Mouse (Mus musculus) spleen, postnatal 10 days (tissue): ENCODE measurements around the gene Cntnap4.

Source experiments
- DNase-seq, 2 experiments: peaks; one replicate each; pipeline ENCODE4 v3.0.0; 2021 to 2022; ENCODE audit warnings: low spot score in 2 of 2

The Cntnap4 gene

DNA sequence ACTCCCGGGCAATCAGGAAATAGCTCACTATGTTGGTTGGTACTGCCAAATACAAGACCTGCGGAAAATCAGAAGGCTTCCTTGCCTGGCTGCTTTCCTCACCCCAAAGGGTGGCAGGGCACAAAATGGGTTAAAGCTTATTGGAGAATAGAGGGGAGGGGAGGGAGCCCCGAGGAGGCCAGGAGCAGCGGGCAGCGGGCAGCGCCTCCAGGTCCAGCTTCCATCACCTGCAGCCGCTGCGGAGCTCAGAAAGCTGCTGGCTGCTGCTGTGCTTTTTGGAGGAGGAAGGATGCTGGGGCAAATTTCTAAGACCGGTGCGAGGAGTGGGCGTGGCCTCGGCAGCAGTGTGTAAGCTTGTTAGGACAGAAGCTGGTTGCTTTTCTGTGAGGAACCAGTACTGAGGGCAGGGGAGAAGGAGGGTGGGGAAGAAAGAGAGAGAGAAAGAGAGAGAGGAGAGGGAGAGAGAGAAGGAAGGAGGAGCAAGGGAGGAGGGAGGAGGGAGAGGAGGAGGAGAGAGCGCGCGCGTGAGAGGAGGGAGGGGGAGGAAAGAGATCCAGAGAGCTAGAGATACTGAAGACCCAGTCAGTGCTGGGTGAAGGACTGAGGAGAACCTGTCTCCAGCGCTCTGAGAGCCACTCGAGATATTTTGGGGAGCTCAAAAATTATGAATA, at the start of gene Cntnap4:
Gene Cntnap4, plus strand, starts transcription at position 573 of the 671 bp plus-strand sequence.
- DNase-seq = no peak

DNA sequence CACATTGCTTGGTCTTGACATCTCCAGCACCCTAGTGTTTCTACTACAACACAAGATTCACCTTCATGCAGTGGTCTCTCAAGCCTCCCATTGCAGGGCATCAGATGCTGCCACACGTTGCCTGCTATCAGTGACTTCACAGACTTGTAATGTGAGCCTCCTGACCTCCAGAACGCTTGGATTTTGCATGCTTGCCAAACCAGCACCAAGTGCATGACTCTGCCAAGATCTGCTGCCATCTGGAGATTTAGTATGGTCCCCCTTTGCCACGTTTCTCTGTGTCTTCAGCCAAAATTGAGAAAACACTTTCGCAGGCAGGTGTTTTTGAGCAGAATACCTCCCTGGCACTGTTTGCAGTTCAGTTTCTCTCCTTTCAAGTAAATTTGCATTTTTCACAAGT, 12.5 kb upstream of the Cntnap4 start:
- no peak for DNase-seq

DNA sequence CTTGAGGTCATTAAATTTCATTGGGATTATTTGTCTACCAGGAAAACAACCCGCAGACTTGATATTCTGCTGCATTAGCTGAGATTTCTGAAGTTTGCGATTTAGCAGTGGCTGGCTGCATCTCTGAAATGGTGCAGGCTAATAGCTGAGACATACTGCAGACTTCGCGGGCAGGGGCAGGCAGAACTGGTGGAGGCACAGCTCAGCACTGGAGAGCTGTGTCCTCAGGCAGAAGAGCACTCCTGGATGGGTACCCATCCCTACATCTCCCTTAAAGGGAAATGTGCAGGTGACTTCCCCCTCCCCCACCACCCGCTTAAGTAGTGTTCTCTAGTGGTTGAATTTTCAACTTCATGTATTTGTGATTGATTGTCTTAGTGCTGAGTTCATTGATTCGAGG, 698 bp downstream of the Cntnap4 start:
- DNase-seq = no peak

DNA sequence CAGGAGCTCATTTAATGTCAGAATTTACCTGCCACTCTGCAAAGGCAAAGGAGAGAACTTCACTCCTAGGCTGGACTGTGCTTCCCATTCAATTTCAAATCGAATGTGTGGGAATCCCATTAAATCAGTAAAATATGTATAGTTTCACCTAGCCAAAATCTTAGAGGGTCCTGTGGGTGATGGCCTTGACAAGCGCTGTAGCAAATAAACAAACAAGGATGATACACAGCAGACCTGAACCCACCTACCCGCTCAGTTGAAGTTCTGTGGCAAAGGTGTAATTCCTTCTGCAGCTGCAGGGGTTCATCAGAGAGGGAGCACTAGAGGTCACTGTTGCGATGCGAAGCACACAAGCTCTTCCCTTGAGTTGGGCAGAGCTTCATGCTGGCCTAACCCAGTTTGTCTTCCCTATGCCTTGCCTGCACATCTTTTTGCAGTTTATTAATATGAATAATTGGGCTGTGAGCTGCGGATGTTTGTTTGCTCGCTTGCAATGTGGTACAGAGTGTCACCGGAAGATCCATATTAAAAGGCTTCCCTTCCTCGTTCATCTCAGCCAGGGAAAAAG, 1.6 kb downstream of the Cntnap4 start:
- no peak for DNase-seq

DNA sequence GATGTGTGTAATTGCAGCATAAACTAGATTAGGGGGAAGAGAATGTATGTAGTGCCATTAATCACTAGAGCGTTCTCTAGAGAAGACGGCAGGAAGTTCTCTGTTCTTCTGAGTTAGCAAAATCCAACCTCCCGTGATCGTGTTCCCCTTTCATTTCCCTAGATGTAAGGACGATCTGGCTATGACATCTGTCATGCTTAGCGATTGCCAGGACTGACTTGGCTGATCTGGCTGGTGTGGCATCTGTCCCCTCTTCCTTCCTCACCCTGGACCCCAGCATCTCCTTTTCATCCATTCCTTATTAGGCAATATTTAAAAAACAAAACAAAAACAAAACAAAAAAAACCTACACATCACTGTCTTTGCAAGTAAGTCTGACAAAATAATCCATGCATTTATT, 11.6 kb downstream of the Cntnap4 start:
- no peak for DNase-seq

DNA sequence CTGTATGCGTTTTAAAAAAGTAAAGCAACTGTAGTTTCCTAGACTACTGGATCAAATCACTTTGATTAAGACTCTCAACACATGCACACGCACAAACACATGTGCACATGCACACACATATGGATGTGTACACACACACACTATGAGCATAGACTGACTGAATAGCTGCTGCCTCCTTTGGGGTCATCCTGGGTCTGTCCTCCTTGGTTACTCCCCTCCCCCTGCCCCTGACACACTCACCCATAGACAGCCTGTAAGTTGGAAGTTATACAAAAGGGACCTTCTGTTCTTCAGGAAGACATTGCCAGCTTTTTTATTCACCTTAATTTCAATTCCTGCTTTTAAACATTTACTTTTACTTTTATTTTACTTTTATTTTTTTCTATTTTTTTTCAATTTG, 13.6 kb downstream of the Cntnap4 start:
- no peak for DNase-seq

DNA sequence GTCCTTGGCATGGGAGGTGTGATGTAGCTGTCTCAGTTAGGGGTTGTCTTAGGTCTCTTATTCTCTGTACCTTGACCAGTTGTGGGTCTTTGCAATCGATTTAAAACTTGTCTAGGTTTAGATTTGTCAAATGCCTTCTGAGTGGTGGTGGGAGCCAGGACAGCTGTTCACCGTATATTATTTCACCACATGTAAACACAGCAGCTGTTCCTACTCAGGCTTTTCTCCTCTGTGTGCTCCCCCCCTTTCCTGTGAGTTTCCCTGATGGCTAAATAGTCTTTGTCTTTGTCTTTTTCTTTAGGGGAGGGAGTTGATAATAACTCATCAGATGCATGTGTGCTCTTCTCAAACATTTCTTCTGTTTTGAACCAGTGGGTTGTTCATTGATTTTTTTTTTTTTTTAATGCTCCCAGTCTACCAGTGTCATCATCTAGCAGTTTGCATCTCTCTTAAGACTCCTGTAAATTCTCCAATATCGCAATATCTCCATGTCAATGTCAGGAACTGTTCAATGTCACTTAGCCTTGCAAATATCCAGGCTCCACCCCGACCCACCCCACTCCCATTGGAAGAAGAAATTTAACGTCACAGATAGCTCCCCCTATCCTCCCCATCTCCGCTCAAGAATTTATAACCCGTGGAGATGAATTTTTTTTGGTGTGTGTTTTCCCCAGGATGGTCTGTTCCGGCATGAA, 18.7 kb downstream of the Cntnap4 start:
- no peak for DNase-seq

DNA sequence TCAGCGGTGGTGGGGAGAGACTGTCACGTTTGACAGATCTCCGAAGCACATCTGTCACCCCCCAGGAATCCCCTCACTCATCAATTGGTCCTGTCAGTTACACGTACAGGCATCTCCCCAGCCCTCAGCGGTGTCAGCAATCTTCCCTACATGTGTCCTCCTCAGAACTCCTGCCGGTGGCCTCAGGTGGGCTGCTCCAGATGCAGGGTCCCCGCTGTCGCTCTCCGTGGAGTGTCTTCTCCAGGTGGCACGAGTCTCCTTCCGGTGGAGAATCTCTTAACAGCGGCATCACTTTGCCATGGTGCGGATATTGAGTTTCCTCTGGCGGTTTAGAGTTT, 19.2 kb downstream of the Cntnap4 start:
- no peak for DNase-seq

DNA sequence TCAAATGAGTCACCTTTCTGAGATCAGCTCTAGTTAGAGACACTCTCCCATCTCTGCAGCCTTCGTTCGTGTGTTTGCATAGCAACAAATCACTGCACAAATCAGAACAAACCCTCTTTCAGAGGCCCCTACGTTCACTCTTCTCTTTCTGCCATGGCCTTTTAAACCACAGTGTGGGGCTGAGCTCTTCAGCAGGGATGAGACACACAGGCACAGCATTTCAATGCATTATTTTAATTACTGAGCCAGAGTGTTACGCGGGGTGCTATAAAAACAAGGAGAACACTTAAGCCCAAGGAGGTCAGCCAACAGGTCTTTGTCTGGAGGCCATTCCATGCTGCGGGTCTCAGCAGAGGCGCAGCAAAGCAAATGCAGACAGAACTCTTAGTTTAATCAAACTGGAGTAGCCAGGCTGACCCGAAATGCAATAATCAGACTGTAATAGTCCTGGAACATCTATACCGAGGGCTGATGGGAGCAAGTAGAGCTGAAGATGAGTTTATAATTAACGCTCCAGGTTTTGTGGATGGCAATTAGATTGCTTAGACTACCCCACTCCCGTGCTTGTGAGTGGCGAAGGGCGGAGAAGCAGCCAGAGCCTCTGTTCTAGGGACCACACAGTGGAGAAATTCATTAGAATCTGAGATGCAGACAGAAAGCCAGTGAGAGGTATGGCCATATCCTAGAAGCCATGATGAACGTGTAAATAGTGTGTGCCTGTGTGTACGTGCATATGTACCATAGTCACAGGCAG, 26.4 kb downstream of the Cntnap4 start:
- DNase-seq = no peak

DNA sequence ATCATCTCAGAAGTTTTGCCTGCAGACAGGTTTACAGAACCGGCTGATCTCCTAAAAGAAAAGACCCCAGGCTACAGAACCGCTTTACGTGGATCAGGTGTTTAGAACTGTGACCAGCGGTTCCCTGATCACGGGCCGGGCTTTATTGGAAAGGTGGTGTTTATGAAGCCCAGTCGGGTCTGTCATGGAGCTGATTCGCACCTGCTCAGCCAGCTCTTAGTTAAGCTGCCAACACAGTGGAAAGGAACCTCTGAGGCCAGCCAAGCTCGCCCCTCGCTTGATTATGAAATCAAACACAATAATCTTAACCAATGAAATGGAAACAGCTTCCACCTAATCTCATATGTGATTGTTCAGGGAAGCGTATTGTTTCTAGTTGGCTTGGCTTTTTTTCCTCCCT, 30.1 kb downstream of the Cntnap4 start:
- no peak for DNase-seq

DNA sequence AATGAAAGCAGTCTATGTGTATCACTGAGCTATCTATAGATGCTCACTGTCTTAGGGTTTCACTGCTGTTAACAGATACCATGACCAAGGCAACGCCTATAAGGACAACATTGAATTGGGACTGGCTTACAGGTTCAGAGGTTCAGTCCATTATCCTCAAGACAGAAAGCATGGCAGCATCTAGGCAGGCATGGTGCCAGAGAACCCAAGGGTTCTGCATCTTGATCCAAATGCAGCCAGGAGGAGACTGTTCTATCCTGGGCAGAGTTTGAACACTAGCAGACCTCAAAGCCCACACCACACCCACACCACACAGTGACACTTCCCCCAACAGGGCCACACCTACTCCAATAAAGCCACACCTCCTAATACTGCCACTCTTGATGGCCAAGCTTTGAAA, 31.3 kb downstream of the Cntnap4 start:
- no peak for DNase-seq

DNA sequence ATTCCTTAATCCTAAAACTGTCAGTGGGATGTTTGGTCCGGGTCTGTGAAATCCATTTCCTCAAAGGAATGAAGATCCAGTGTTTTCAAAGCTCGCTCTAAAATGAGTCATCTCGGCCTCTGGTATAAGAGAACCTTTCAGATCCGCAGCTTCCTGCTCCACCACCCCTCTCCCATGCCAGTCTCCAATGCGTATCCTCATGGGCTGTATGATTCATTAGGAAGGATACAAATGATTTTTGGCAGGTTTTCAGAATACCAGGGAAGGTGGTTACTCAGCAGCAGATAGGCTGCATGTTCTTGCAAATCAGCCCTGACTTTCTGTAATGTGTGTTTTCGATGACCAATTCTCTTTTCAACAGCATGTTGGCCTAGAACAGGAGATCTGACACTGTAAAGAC, 40.3 kb downstream of the Cntnap4 start:
- no peak for DNase-seq

DNA sequence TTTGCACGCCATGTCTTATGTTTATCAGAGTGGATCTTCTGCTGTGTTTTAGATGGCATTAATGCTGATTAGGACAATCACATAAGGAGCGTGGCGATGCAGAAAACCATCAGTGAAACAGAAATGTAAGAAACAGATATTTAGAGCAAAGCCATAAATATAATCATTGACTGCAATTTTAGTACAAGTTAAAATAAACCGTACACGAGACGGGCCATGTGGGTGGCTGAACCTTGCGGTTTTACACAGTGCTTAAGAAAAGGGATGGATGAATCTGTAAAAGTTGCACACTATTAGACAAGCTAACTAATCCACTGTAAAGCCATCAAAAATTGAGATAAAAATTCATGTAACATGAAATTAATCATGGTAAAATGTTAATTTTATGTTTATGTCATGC, 58.9 kb downstream of the Cntnap4 start:
- DNase-seq = no peak

DNA sequence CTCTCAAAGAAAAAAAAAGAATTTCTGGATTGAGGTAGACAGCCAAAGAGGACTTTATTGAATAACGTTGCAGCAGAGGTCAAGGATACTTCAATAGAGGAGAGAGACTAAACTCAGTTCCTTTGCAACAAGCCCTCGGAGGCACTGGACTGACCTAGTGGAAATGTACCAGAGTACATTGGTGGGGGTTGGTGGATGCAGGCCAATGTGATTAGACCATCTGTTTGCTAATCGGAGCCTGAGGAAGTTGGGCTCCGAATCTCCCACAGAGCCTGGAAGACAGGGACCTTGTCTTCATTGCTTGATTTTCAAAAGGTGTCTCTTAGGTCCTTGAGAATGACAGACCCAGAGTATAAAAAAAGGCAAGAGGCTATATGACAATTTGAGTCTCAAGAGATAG, 82.8 kb downstream of the Cntnap4 start:
- DNase-seq = no peak

DNA sequence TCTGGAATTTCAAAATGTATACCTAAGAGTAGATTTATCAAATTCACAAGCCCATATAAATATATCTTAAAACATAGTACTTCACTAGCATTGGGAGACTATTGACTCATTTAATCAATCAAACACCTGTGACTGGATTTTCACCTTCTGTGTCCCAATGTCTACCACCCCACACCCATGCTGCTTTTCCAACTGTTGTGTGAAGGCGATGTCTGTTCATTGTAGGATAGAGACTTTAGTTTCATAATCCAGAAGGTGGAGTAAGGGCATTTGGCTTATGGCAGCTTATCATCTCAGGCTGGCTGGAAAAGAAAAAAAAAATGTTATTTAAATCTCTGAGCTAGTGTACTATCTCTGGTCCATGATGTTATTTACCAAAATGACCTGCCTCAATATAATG, 83.4 kb downstream of the Cntnap4 start:
- DNase-seq = no peak

DNA sequence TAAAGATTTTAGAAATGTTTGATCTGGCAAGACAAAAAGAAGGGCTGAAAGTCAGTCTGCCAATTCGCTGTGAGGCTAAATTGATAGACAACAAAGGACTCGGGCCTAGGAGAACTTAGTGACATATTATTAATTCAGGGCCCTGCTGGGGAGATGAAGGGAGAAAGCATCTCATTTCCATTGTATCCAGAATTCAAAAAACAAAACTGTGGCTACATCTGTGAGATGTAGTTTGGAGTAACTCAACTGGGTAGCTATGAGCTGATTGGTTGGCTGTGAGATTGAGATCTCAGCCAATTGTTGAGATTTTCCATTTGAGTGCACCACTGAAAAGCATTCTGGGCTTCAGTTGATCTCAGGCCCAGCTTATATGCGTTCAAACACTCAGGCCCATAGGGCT, 84.2 kb downstream of the Cntnap4 start:
- DNase-seq = no peak

DNA sequence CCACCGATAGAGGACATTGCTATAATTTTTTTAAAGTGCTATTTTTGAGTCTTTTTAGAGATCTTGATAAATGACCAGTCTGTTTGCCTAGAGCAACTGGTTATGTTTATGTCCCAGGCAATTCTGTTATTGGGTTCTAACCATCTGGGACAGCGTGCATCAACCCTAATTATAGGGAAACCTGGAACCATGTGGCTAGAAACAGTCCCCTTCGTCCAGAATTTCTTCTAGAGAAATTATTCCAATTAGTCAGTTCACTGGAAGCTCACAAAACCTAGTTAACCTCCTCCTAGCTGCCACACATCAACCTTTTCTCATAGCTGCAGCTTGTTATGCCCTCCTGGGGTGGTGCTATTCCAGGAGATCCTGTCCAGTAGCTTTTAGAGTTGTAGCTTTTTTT, 94.2 kb downstream of the Cntnap4 start:
- no peak for DNase-seq

DNA sequence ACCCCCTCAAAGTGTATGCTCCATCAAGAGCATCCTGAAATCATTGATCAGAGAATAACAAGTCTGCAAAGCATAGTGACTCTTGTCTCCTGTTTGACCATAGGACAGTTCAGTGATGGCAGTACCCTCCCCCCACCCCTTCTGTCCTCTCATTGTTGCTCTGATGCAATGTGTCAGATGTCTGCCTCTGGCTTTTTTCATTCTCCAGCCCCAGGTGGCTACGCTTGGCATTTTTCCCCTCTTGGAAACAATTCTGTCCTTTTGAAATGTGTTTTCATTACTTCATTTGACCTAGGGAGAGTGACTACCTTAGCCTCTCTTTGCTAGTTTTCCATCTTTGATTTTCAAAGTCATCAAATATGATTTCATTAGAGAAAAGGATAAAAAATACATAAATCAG, 104.8 kb downstream of the Cntnap4 start:
- no peak for DNase-seq

DNA sequence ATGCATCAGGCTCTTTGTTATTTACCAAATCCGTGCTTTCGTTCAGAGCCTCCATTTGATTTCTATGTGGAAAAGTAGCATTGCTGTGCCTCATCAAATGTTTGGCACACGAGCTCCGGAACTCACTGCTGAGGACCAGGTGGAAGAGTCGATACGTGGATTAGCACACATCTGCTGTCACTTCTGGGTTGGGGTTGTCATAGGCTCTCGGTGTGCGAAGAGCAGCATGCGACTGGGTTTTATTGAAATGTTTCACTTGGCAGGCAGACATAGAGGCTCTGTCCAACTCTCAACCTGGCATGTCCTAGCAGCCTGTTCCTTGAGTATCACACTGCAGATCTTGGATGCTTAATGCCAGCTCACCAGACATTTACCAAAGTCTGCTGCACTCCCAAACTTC, 111.9 kb downstream of the Cntnap4 start:
- no peak for DNase-seq

DNA sequence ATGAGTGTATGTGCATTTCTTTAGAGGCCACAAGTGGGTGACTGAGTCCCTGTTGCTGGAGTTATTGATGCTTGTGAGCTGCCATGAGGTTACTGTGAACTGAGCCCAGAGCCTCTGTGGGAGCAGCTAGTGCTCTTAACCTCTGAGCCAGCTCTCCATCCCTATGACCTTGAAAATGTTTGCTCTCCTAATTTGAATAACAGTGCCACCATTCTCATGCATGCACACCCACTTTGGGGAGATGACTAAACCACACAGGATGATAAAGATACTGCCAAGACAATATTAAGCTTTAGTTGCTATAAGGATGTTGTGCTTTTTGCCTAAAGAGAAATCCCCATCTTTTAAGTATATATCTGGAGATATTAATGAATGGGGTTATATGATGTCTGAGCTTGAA, 125.9 kb downstream of the Cntnap4 start:
- no peak for DNase-seq

DNA sequence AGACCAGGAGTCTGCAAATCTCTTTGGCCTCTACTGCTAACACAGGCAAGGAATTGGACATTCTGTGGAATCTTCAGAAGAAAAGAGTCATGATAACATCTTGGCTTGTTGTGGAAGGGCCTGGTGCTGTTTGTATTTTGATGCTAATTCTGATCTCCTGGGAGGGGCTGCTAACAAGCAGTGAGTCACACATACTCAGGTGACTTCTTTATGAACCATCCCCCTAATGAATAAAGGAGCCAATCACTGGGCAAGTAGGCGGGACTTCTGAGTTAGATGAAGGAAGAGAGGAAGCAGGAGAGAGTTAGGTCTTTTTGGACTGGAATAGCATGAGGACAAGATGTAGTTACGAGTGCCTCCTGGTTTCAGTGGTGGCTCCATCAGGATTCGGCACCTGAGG, 128.3 kb downstream of the Cntnap4 start:
- no peak for DNase-seq

DNA sequence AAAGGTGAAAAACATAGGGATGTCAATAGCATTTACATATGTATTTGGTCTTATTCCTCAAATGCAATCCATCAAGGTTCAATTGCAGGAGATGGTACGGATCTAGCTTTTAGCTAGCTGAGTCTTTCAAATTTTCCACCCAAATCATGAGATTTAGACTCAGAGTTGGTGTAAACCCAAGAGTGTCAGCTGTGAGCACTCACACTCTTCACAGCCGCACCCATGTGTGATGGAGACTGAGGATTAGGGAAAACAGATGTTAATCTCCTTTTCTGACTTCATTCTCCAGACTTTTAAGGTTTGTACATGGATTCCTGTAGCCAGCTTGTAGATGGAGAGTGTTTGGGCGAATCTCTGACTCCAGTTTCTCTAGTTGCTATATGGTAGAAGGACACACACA, 147.1 kb downstream of the Cntnap4 start:
- DNase-seq = no peak

DNA sequence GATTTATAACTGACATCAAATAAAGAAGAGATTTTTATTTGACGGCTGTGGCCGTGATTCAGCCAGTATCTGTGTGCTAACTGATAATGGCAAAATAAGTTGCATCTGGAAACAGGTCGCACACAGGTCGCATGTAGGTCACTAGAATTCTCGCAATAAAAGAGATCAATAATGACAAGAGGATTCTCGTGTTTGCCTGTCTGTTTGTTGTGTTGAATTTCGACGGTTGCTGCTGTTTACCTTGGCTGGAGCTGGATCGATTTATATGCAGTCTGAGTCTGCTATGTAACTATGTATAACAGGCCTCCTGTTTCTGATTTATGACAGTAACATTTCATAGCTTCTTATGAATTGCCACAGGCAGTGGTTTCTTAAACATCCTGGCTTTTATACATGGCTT, 155.1 kb downstream of the Cntnap4 start:
- no peak for DNase-seq
